Mouse (Mus musculus) spleen, adult 2 months (tissue): ENCODE results near the gene Rhox6. TPM values are rescaled to one million over a fixed set of nuclear protein-coding genes. Genes with fewer than 3 reads are reported as not detected.
"Not testable (repeated sequence)": the region's sequence is repeated elsewhere in the genome, so short reads cannot be mapped to it uniquely, and the experiment has no call there.

Source experiments
- DNase-seq, 2 experiments: peaks; one replicate each; pipeline versions ENCODE4 v3.0.0 to v3.0.0-alpha.2; 2012 to 2021; ENCODE audit warnings: low spot score in 2 of 2, low read depth in 1 of 2
- H3K27ac ChIP-seq: fragments of 200-500 bp; 2 replicates; pipeline ENCODE4 v1.5.1; 2012; ENCODE audit warnings: low read length, inconsistent platforms; ENCODE audit not compliant: insufficient read depth
- H3K27me3 ChIP-seq: fragments of 200-500 bp; 2 replicates; pipeline ENCODE4 v1.6.1; 2012; ENCODE audit warnings: mild to moderate bottlenecking, moderate library complexity, low read length, inconsistent platforms; ENCODE audit not compliant: control insufficient read depth, insufficient read depth
- H3K36me3 ChIP-seq: fragments of 200-500 bp; 2 replicates; pipeline ENCODE4 v1.6.1; 2012; ENCODE audit warnings: mild to moderate bottlenecking, low read length, inconsistent platforms; ENCODE audit not compliant: control insufficient read depth, insufficient read depth
- H3K4me1 ChIP-seq: fragments of 200-500 bp; 2 replicates; pipeline ENCODE4 v1.6.1; 2011; ENCODE audit warnings: inconsistent platforms; ENCODE audit not compliant: control insufficient read depth, insufficient read depth, insufficient read length
- H3K4me3 ChIP-seq: fragments of 200-500 bp; 2 replicates; pipeline ENCODE4 v1.5.1; 2011; ENCODE audit warnings: mild to moderate bottlenecking, inconsistent platforms; ENCODE audit not compliant: insufficient read depth, insufficient read length; ENCODE audit errors: extremely low read depth
- CTCF ChIP-seq: fragments of 200-500 bp; IDR thresholded peaks from 2 replicates; pipeline ENCODE4 v1.5.1; 2011; ENCODE audit warnings: mild to moderate bottlenecking, inconsistent platforms; ENCODE audit not compliant: insufficient read depth, insufficient read length, insufficient replicate concordance; ENCODE audit errors: extremely low read depth
- POLR2A ChIP-seq: fragments of 200-500 bp; IDR thresholded peaks from 2 replicates; pipeline ENCODE4 v1.6.1; 2011; ENCODE audit warnings: low read depth, low read length, inconsistent platforms
- WGBS: fragments of 180-500 bp; shearing (Covaris S2); methylation state at CpG from one replicate; pipeline ENCODE4 v1.1.7; 2018; 5-methylcytosine and 5-hydroxymethylcytosine counted together
- polyA plus RNA-seq: library from polyadenylated mRNA; depleted of rRNA; stranded (reverse); fragments of >200 nt; gene quantifications from 2 replicates; pipeline ENCODE4 v1.2.3, GENCODE M21; 2012; rRNA removed

Rhox6 gene
- not detected in 2 replicates for polyA plus RNA-seq

GRCm38 (mm10) chrX:37826610-37827009 lies at the start of gene Rhox6:
Gene Rhox6 (plus strand): TSS chrX:37826910.
- DNase-seq, H3K27me3 ChIP-seq, H3K27ac ChIP-seq, H3K4me1 ChIP-seq, H3K4me3 ChIP-seq, H3K36me3 ChIP-seq: not testable (repeated sequence)
- WGBS = 84% methylated on average over 4 of the region's 12 CpGs

DNA sequence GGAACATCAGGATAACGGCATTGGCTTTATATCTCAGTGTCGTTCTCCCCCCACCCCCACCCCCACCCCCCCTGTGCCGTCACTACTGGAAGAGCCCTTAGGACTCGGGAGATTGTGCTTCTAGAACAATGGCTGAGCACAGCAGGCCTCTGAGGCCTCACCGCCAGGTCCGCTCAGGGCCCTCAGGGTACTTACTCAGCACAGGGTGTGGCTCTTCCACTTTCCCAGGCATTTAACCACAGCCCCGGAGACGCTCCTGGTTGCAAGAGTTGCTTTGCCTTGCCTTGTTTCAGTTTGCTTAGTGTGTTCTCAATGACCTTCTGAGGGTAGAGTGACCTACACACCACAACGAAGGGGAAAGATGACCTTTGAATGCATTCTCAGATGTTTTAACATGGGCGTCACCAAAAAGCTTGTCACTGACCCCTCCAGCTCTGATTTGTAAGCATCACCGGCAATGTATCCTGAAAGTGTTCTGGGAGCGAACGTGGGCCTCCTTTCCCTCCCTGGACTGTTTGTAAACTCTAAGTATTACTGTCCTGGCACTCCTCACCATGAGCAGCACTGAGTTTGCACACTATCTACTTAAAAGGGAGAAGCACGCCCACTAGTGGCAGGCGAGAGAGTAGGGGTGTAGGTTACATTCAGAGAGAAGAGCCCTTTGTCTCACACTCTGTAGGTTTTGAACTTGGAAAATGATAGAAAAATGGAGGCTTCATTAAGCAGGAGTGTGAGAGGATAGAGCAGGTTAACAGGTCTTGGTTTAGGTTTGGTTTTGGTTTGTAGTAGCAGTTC lies 19.2 kb upstream of the Rhox6 start:
- 85% methylated on average over 15 of the region's 15 CpGs for WGBS
- no peak overlapping the region for H3K4me3 ChIP-seq
- H3K27ac ChIP-seq = no peak overlapping the region
- no peaks in the 10 kb centered on the region for H3K36me3 ChIP-seq
- DNase-seq = no peak
- no peaks in the 10 kb centered on the region for H3K4me1 ChIP-seq
- no peak for TF ChIP-seq POLR2A
- TF ChIP-seq CTCF = no peak
- H3K27me3 ChIP-seq = no peaks in the 10 kb centered on the region

- H3K36me3 ChIP-seq = no peaks in the 10 kb centered on the region
- no peak for DNase-seq
- no peak overlapping the region for H3K27ac ChIP-seq
- no peaks in the 10 kb centered on the region for H3K27me3 ChIP-seq
- WGBS = 87% methylated on average over 2 of the region's 2 CpGs
- H3K4me3 ChIP-seq = no peak overlapping the region
- TF ChIP-seq CTCF = no peak
- no peaks in the 10 kb centered on the region for H3K4me1 ChIP-seq
Measured at GRCm38 (mm10) chrX:37809396-37809795, 17.3 kb upstream of the Rhox6 start.

GRCm38 (mm10) chrX:37811179-37811578 lies 15.5 kb upstream of the Rhox6 start:
- H3K36me3 ChIP-seq = no peaks in the 10 kb centered on the region
- WGBS = 29% methylated on average over 5 of the region's 5 CpGs
- H3K27ac ChIP-seq = no peak overlapping the region
- DNase-seq = no peak
- no peak overlapping the region for H3K4me3 ChIP-seq
- H3K27me3 ChIP-seq = no peaks in the 10 kb centered on the region
- no peaks in the 10 kb centered on the region for H3K4me1 ChIP-seq
- TF ChIP-seq CTCF (no peak), POLR2A (no peak)

DNA sequence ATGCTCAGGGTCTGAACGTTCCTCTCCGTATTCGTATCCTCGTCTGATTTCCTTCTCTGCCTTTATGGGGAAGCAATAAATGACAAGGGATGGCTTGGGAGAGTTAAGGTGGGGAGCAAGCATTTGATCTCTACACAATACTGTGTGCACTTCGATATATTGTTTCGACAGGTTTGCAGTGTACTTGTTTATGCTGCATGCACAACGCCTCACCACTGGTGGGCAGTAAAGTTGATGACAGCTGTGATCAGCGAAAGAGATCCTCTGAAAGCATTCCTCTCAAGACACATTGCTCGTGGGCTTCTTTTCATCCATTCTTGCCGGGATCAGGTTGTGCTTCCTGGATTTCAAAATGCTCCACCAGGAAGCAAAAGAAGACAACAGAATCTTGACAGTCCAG lies 11.0 kb upstream of the Rhox6 start:
- no peak for DNase-seq
- H3K36me3 ChIP-seq = no peaks in the 10 kb centered on the region

DNA sequence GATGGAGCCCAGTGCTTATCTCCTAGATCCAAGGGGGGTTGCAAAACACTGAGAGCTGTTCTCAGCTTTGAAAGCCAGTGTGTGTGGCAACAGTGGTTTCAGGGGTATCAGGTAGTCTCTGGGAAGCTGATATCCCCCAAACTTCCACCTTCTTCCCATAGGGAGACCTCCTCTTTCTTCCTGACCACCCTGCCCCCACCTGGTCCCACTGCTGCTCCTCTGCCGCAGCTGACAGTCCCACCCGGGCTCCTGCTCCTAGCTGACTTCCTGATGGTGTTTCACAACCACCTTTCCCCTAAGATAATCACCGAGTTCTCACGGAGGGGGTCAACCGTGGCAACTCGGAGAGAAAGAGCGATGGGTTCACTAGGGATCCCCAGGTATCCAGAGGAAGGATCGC lies 4.7 kb downstream of the Rhox6 start, which contains the start of gene Rhox7a:
Rhox7a (plus strand) TSS at position 301 of the 400 bp plus-strand sequence.
- DNase-seq, H3K4me1 ChIP-seq, H3K4me3 ChIP-seq, H3K27ac ChIP-seq, H3K27me3 ChIP-seq, H3K36me3 ChIP-seq: not testable (repeated sequence)
- 80% methylated on average over 8 of the region's 8 CpGs for WGBS

More for the DNA sequence above, 11.0 kb upstream of the Rhox6 start:
- no peak for TF ChIP-seq POLR2A
- TF ChIP-seq CTCF = no peak
- H3K27ac ChIP-seq = no peak overlapping the region
- 76% methylated on average over 10 of the region's 10 CpGs for WGBS
- no peaks in the 10 kb centered on the region for H3K27me3 ChIP-seq
- H3K4me1 ChIP-seq = no peaks in the 10 kb centered on the region
- no peak overlapping the region for H3K4me3 ChIP-seq

GRCm38 (mm10) chrX:37871641-37872040 lies 44.9 kb downstream of the Rhox6 start:
- Histone ChIP-seq H3K27ac (no peak overlapping the region), H3K36me3 (no peaks in the 10 kb centered on the region), H3K4me1 (no peaks in the 10 kb centered on the region), H3K4me3 (no peak overlapping the region), H3K27me3 (no peaks in the 10 kb centered on the region)
- no peak for DNase-seq
- WGBS = 89% methylated on average over 2 of the region's 2 CpGs
- no peak for TF ChIP-seq POLR2A
- TF ChIP-seq CTCF = no peak
